Mouse (Mus musculus) bone marrow, adult 2 months (tissue): ENCODE results near the gene Rbp3.

ENCODE experiments used
- CTCF ChIP-seq: fragments of 200-500 bp; IDR thresholded peaks from 2 replicates; pipeline ENCODE4 v1.5.1; 2011; ENCODE audit warnings: low read length, control low read depth; ENCODE audit not compliant: control insufficient read depth, insufficient read depth
- POLR2A ChIP-seq: fragments of 200-500 bp; IDR thresholded peaks from 2 replicates; pipeline ENCODE4 v1.6.1; 2011; ENCODE audit warnings: low read depth, mild to moderate bottlenecking, control low read depth, low read length, borderline replicate concordance; ENCODE audit not compliant: control insufficient read depth

DNA sequence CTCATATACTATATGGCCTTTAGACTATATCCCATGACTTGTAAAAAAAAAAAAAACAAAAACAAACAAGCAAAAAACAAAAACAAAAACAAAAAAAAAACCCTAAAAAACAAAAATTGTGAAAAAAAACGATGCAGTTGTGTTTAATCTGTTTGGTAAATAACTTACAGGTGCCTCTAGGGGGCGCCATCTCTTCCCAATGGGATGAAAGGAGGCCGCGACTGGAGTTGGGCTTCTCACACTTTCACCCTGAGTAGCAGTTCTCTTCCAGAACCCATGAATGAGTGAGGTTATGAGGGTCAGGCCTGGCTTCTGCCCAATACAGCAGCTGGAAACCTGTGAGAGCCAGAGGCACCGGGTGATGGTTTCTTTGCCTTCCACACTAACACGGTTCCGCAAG, 11.9 kb downstream of the Rbp3 start:
- no peak for TF ChIP-seq CTCF
- TF ChIP-seq POLR2A, result no peak
